Mouse (Mus musculus) kidney, adult 8-10 months (tissue): ENCODE results near the gene Tfap4.
"Not testable (repeated sequence)": the region's sequence is repeated elsewhere in the genome, so short reads cannot be mapped to it uniquely, and the experiment has no call there.

Source experiments
- DNase-seq, 2 experiments: peaks; one replicate each; pipeline ENCODE4 v3.0.0; 2022

The Tfap4 gene

DNA sequence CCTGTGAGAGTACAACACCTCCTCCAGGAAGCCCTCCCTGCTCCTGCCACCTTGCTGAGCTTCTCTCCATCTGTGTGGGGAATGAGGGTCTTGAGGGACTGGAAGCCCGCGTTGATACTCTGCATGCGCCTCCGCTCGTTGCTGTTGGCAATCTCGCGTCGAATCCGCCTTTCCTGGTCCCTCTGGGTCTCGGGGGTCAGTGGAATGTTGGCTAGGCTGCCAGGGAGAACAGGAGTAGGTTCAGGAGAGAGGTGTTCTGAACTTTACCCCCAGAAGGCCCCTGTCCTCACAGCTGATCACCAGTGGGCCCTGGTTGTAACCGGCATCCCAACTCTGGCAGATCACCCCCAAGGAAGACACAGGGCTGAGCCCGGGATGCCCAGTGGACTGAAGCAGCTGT is 7.8 kb downstream of the Tfap4 start:
- no peak for DNase-seq

DNA sequence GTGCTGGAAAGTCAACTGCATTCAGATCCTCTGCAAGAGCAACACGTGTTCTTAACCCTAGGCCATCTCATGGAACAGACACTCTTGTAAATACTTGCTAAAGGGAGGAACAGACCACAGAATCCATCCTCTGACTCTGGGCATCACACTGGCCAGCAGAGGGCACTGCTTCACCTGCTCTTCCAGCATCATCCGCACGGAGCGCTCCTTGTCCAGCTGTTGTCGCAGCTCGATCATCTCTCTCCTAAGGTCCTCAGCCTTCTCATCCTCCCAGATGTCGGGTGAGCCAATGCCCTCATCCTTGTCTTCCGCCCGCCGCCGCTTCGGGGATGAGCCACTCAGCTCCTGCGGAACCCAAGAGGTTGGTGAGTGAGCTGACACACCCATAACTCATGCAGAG is 8.6 kb downstream of the Tfap4 start:
- peak; percentile 59 to 80 for DNase-seq

DNA sequence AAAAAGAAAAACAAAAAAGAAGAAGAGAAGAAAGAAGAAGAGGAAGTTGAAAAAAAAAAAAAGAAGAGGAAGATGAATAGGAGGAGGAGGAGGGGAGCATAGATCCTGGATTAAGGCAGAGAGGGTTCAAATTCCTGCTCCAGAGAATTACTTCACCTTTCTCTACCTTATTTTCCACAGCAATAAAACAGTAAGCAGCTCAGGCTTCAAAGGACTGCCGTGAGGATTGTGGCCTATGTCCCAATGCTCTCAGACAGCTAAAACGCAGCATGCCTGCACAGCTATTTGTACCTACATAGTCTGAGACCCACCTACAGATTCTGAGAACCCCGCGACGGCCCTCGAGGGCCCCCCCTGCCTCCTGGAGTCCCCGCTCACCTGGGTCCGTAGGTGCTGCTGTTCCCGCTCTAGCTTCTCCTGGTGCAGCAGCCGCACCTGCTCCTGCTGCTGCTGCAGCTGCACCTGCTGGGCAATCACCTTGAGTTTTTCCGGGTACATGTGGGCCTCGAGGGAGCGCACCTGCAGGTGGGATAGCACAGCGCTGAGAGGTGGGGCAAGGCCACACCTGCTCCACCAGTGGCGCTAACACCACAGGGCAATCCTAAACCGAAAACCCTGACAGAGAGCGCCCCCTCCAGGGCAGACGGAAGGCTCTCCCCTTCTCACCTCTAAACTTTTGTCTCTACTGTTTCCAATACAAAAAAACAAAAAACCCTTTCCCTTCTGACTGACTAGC is 10.5 kb downstream of the Tfap4 start:
- no peak for DNase-seq

GRCm38 (mm10) chr16:4547611-4548010 is 12.0 kb downstream of the Tfap4 start:
- no peak for DNase-seq

- no peak for DNase-seq
These were observed 12.8 kb downstream of the Tfap4 start for GRCm38 (mm10) chr16:4546838-4547237.

DNA sequence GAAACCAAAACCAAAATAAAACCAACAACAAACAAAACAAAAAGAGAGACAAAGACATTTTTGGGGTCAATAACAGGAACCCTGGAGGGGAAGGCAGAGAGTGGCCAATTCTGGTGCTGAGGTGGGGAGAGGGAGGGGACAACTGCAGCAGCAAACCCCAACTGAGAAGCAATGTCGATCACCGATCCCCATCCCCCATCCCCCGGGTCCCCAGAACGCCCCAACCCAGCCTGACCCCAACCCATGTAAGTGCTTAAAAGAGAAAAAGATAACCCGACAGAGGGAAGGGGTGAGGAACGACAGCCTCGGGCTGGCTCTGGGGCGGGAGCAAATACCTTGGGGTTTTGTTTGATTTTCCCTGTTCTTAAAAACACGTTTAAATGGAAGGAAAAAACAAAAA is 14.8 kb downstream of the Tfap4 start:
- no peak for DNase-seq

DNA sequence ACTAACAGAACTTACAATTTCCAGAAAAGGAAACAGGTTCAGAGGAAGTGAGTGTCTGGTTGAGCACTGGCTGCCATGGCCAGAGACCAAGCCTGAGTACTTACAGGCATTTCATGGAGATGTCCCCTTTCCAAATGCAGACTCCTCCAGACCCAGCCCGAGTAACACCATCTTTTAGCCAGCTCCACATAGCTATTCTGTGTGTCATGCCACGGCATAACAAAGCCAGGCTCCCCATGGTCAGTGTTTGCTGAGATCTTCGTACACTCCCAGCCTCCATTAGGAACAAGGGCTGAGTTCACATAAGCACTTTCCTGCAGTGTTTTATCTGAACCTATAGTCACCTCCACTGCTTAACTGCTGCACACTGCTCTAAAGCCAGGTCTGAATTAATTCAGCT is 16.4 kb downstream of the Tfap4 start:
- no peak for DNase-seq

GRCm38 (mm10) chr16:4542236-4542774 is 17.3 kb downstream of the Tfap4 start:
- DNase-seq = no peak

DNA sequence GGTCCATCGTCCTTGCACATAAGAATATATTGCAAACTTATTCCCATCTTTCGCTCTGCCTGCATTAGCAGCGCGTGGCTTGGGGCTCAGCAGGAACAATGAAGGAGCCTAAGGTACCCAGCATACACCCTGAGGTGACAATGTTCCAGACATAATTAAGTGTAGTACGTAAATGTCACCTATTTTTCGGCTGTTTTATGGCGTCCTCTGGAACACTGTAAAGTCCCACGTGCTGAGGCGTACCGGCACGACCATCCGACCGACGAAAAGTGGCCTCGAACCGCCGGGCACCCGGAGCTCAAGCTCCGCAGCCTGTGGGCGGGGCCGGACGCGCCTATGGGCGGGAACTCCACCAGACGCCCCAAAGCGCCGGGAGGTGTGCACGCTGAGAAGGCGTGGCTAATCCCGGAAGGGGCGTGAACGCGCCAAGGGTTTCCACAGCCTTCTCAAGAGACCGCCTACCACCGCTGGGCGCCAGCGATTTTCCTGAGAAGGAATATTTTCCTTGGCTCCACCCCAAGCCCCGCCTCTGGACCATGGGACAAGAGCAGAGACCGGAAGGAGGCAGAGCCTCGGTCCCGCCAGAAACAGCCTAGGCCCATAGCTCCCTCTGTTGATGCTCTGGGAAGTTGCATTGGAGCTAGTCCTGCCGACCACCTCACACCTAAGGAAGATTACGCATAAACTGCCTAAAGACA is 18.0 kb downstream of the Tfap4 start, which contains the start of gene Srl:
TSS of gene Srl (minus strand) at position 316 of the 698 bp plus-strand sequence.
- DNase-seq = peak; percentile 100

GRCm38 (mm10) chr16:4541033-4541432 is 18.6 kb downstream of the Tfap4 start:
- no peak for DNase-seq

DNA sequence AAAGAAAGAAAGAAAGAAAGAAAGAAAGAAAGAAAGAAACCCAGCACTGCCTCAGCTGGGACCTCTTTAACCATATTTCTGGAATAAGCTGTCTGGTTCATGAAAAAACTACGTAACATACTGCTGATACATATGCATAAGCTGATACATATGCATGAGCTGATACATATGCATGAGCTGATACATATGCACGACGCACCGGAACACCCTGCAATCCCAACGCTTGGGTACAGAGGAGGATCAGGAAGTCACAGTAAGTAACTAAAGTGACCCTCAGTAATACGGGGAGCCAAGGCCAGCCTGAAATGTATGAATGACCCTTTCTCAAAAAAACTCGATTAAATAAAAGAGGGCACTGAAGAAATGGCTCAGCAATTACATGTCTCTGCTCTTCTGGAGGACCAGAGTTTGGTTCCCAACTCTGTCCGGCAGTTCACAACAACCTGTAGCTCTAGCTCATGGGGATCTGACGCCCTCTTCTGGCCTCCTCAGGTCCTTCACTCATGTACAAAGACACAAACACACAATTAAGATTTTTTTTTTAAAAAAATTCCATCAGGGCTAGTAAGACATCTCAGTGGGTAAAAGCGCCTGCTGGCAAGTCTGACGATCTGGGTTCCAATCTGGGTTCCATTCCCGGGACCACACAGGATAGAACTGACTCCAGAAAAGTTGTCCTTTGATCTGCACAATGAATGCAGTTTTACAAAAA is 19.4 kb downstream of the Tfap4 start:
- no peak for DNase-seq

DNA sequence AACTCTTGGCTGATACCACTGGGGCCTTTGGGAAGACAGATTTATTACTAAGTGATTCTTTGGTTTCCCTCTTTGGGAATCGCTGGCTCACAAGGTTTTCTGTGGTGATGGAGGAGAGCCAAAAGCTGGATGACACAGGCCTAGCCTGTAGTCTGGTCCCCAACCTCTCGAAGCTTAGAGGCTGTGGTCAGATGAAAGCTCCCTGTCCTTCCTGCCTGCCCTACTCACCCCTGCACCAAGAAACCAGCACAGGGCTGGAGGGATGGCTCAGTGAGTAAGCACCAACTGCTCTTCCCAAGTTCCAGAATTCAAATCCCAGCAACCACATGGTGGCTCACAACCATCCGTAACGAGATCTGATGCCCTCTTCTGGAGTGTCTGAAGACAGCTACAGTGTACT is 20.1 kb downstream of the Tfap4 start:
- no peak for DNase-seq

GRCm38 (mm10) chr16:4537616-4538358 is 21.9 kb downstream of the Tfap4 start:
- no peak for DNase-seq

- DNase-seq = not testable (repeated sequence)
These were observed 32.3 kb downstream of the Tfap4 start for GRCm38 (mm10) chr16:4527373-4527772.

GRCm38 (mm10) chr16:4523313-4524004 is 36.2 kb downstream of the Tfap4 start:
- no peak for DNase-seq

DNA sequence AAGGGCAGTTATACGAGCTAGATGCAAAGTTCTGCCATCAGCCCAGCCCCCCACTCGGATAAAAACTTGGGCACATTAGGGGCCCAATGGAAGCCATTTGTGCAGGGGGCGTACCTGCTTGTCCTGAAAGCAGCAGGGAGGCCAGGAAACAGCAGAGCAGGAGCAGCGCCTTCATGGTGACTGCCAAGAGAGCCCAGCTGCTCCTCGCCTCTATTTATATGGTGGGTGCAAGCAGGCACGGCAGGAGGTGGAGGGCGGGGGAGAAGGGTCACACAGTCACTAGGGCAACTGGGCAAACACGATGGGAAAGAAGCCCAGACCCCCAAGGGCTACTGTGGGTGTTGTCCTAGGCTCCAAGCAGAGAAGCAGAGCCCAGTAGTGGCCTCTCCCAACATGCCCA is 36.8 kb downstream of the Tfap4 start:
- no peak for DNase-seq

- DNase-seq = peak in 1 of 2 experiments; percentile 42
These were observed 37.7 kb downstream of the Tfap4 start for GRCm38 (mm10) chr16:4521735-4522530.

- no peak for DNase-seq
These were observed 38.5 kb downstream of the Tfap4 start for GRCm38 (mm10) chr16:4521074-4521667.

- DNase-seq = no peak
These were observed 39.0 kb downstream of the Tfap4 start for GRCm38 (mm10) chr16:4520673-4521072.

DNA sequence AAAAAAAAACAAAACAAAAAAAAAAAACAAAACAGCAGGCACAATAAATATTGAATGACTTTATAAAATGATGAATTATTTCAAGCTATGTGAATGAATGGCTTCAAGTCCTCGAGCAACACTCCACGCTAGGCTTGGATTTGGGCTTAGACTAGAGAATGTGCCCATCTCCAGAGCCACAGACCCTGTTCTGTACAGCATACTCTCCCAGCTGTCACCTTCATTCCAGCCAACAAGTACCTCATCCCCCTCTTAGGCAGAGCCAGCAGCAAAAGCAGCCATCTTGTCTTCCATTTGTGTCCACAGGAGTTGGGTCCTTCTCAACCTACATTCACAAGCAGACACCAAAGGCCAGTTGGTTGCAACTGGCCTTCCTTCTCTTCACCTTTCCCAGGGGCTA is 39.8 kb downstream of the Tfap4 start:
- no peak for DNase-seq

- no peak for DNase-seq
These were observed 40.5 kb downstream of the Tfap4 start for GRCm38 (mm10) chr16:4519157-4519556.
